Mouse (Mus musculus) kidney, postnatal 0 days (tissue): ENCODE results near the gene Glcci1. TPM values are rescaled to one million over a fixed set of nuclear protein-coding genes. Genes with fewer than 3 reads are reported as not detected.

Source experiments
- ATAC-seq: fragments of 200-750 bp; cut with Nextera tagmentation; replicated peaks from 2 replicates; pipeline ENCODE4 v1.8.0; 2017; ENCODE audit warnings: low read depth, moderate number of reproducible peaks, moderate TSS enrichment, moderate library complexity; ENCODE audit not compliant: low FRiP score
- DNase-seq: peaks from one replicate; pipeline ENCODE4 v3.0.0-alpha.2; 2016; ENCODE audit warnings: low spot score
- H3K27ac ChIP-seq: fragments of 300-500 bp; sonication (generic); 2 replicates; pipeline ENCODE4 v1.5.1; 2014; ENCODE audit warnings: mild to moderate bottlenecking
- H3K27me3 ChIP-seq: fragments of 300-500 bp; sonication (generic); 2 replicates; pipeline ENCODE4 v1.6.1; 2014; ENCODE audit warnings: low read length, mixed read lengths; ENCODE audit not compliant: insufficient read depth
- H3K36me3 ChIP-seq: fragments of 300-500 bp; sonication (generic); 2 replicates; pipeline ENCODE4 v1.6.1; 2014; ENCODE audit warnings: low read length, mixed read lengths; ENCODE audit not compliant: insufficient read depth
- H3K4me1 ChIP-seq: fragments of 300-500 bp; sonication (generic); replicated peaks from 2 replicates; pipeline ENCODE4 v1.6.1; 2014; ENCODE audit warnings: antibody characterized with exemption, low read length, mixed read lengths; ENCODE audit not compliant: insufficient read depth
- H3K4me2 ChIP-seq: fragments of 300-500 bp; sonication (generic); 2 replicates; pipeline ENCODE4 v1.6.1; 2014; ENCODE audit warnings: mild to moderate bottlenecking, low read length, moderate library complexity, mixed read lengths
- H3K4me3 ChIP-seq: fragments of 300-500 bp; sonication (generic); replicated peaks from 2 replicates; pipeline ENCODE4 v1.5.1; 2014; ENCODE audit warnings: low read depth, low read length
- H3K9ac ChIP-seq: fragments of 300-500 bp; sonication (generic); 2 replicates; pipeline ENCODE4 v1.6.1; 2014; ENCODE audit warnings: low read depth, low read length
- H3K9me3 ChIP-seq: fragments of 300-500 bp; sonication (generic); replicated peaks from 2 replicates; pipeline ENCODE4 v1.6.1; 2016; ENCODE audit warnings: low read length, inconsistent platforms, mixed read lengths
- CTCF ChIP-seq: IDR thresholded peaks from 2 replicates; pipeline ENCODE4 v1.5.1; 2016; ENCODE audit warnings: antibody characterized with exemption, low read depth, mild to moderate bottlenecking, moderate library complexity
- WGBS: fragments of 180-500 bp; shearing (Covaris S2); extraction: QIAGEN DNeasy Blood & Tissue Kit; methylation state at CpG from one replicate; pipeline ENCODE4 v1.1.7; 2014; 5-methylcytosine and 5-hydroxymethylcytosine counted together
- polyA plus RNA-seq: library from polyadenylated mRNA; unstranded; fragments of >200 nt; fragmentation: Nextera tagmentation; extraction: Ambion mirVana; gene quantifications from 2 replicates; pipeline ENCODE4 v1.2.1, GENCODE M21; 2015

Glcci1 gene
- polyA plus RNA-seq, 1 experiment from 2014 or later = 13.8 TPM

DNA sequence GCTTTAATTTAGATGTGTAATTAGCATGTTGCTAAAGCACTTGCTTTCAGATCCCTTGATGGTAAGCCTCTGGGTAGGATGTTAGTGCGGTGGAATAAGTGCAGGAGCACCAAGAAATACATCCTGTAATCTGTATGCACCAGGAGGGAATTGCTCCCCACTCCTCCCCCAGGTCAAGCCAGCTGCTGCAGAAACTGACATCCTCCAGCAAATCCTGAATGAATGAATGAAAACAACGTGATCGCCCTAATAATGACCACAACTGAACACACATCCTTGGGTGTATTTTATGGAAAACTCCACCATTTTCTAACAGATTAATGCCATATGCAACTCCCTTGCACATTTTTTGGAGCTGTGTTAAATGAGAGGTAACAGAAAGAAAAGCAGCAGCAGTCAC, 2.0 kb downstream of the Glcci1 start:
- no peak for ATAC-seq
- no peaks in the 10 kb centered on the region for H3K9me3 ChIP-seq
- WGBS = 18% methylated on average over 3 of the region's 3 CpGs
- peak; percentile 34 for DNase-seq
- no peak for TF ChIP-seq CTCF
- H3K27me3 ChIP-seq = no peaks in the 10 kb centered on the region
- H3K36me3 ChIP-seq = no peaks in the 10 kb centered on the region
- H3K4me3 ChIP-seq = peak overlapping the region; percentile 91
- peak overlapping the region; percentile 72 for H3K4me2 ChIP-seq
- no peak overlapping the region for H3K27ac ChIP-seq
- H3K9ac ChIP-seq = 0 out of 2 replicates have a peak overlapping the region, but pooled peaks have one; percentile 19
- H3K4me1 ChIP-seq = 0 out of 2 replicates have a peak, but pooled peaks cover 10% of the 10 kb centered on the region

DNA sequence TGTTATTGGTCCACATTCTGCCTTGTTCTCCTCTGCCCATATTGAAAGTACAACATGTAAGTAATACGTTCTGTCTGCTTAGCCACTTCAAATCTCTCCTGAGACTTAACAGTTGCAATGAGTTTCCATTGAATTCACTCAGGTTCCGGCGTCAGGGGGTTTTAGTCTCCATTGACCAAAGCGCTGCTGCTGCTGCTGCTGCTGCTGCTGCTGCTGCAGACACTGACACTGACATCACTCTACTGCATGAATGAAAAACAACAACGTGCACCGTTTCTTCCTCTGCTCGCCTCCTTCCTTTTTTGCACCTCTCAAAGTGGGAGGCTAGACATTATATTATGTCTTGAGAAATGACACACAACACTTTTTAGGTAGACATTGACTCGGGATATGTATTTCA, 3.0 kb downstream of the Glcci1 start:
- 28% methylated on average over 8 of the region's 8 CpGs for WGBS
- peak overlapping the region; percentile 91 for H3K4me3 ChIP-seq
- H3K4me2 ChIP-seq = peak overlapping the region; percentile 72
- H3K4me1 ChIP-seq = 0 out of 2 replicates have a peak, but pooled peaks cover 10% of the 10 kb centered on the region
- ATAC-seq (no peak), DNase-seq (peak; percentile 28)
- H3K36me3 ChIP-seq = no peaks in the 10 kb centered on the region
- no peaks in the 10 kb centered on the region for H3K9me3 ChIP-seq
- H3K27me3 ChIP-seq = no peaks in the 10 kb centered on the region
- no peak overlapping the region for H3K9ac ChIP-seq
- no peak overlapping the region for H3K27ac ChIP-seq
- no peak for TF ChIP-seq CTCF

DNA sequence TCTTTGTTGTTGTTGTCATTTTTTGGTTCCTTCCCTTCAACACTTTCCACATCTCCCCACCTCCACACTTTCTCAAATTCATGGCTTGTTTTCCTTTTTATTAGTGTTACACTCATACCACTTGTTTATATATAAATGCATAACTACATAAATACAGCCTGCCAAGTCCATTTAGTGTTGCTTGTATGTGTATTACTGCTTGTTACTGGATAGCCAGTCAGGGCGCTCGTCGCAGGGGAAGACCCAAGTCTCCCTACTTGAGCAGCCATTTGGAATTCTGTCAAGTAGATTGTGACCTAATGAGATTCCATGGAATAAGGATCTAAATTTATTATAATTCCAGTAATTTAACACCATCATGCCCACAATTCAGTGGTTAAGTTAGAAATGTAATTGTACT, 10.3 kb downstream of the Glcci1 start:
- no peak overlapping the region for H3K9ac ChIP-seq

DNA sequence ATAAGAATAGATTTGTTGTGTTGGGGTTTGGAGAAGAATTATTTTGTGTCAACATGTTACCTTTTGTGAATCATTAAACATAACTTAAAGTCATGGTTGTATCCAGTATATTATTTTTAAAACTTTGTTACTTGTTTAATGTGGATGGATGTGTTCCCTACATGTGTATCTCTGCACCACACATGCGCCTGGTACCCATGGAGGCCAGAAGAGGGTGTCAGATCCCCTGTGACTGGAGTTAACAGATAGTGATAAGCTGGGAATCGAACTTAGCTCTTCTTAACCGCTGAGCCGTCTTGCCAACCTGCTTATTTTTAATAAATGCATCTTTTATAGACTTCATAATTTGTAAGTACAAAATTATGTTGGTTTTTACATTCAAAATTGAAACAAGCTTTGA, 11.8 kb downstream of the Glcci1 start:
- ATAC-seq (no peak), DNase-seq (no peak)
- Histone ChIP-seq H3K4me1 (no peaks in the 10 kb centered on the region), H3K36me3 (no peaks in the 10 kb centered on the region), H3K4me2 (no peak overlapping the region), H3K27me3 (no peaks in the 10 kb centered on the region), H3K4me3 (no peak overlapping the region), H3K9ac (no peak overlapping the region), H3K27ac (no peak overlapping the region), H3K9me3 (no peaks in the 10 kb centered on the region)
- no peak for TF ChIP-seq CTCF
- 96% methylated on average over 4 of the region's 4 CpGs for WGBS

More for the DNA sequence above, 10.3 kb downstream of the Glcci1 start:
- Histone ChIP-seq H3K4me3 (no peak overlapping the region), H3K4me1 (no peaks in the 10 kb centered on the region), H3K27ac (no peak overlapping the region), H3K4me2 (no peak overlapping the region), H3K27me3 (no peaks in the 10 kb centered on the region), H3K9me3 (no peaks in the 10 kb centered on the region), H3K36me3 (no peaks in the 10 kb centered on the region)
- WGBS = 73% methylated on average over 3 of the region's 3 CpGs
- no peak for TF ChIP-seq CTCF
- no peak for DNase-seq
- ATAC-seq = no peak

DNA sequence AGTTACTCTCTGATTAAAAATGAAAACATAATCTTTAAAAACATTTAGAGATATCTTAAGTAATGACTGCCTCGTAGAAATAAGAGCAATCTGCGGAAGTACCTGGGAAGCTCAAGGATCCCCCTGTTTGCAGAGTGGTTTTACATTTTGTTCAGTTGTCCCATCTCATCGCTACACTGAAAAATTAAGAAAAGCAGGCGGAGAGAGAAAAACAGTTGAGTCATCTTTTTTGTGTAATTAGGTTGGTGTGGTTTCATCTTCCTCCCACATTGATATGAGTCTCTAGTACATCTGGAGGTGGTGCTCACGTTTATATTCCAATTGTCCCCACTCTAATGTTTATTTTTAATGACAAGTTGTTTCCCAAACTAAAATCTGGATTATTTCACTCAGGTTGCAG, 15.3 kb downstream of the Glcci1 start:
- no peak overlapping the region for H3K4me2 ChIP-seq
- H3K4me1 ChIP-seq = no peaks in the 10 kb centered on the region
- H3K9me3 ChIP-seq = no peaks in the 10 kb centered on the region
- no peak overlapping the region for H3K27ac ChIP-seq
- no peak for TF ChIP-seq CTCF
- H3K4me3 ChIP-seq = no peak overlapping the region
- H3K27me3 ChIP-seq = no peaks in the 10 kb centered on the region
- H3K9ac ChIP-seq = no peak overlapping the region
- no peak for DNase-seq
- no peak for ATAC-seq
- no peaks in the 10 kb centered on the region for H3K36me3 ChIP-seq
- 81% methylated on average over 5 of the region's 5 CpGs for WGBS

- WGBS = 84% methylated on average over 4 of the region's 4 CpGs
- H3K4me3 ChIP-seq = no peak overlapping the region
Measured at GRCm38 (mm10) chr6:8531104-8531894, 21.9 kb downstream of the Glcci1 start.

More at GRCm38 (mm10) chr6:8531104-8531894, 21.9 kb downstream of the Glcci1 start:
- H3K9ac ChIP-seq = no peak overlapping the region
- H3K9me3 ChIP-seq = no peaks in the 10 kb centered on the region
- H3K27me3 ChIP-seq = no peaks in the 10 kb centered on the region
- H3K4me2 ChIP-seq = no peak overlapping the region
- no peak for TF ChIP-seq CTCF
- no peak overlapping the region for H3K27ac ChIP-seq
- DNase-seq (no peak), ATAC-seq (no peak)
- H3K4me1 ChIP-seq = no peaks in the 10 kb centered on the region
- no peaks in the 10 kb centered on the region for H3K36me3 ChIP-seq
